Mouse (Mus musculus) ovary, adult 10 weeks (tissue): Measurements from ENCODE around the gene Tgm6. TPM values are rescaled to one million over a fixed set of nuclear protein-coding genes. Genes with fewer than 3 reads are reported as not detected.

Experiments used
- polyA plus RNA-seq: library from polyadenylated mRNA; stranded (reverse); fragments of 350-450 nt; fragmentation: Illumina TruSeq; extraction: RNeasy Lipid Tissue Mini Kit (QIAGEN cat#74804); gene quantifications from one replicate; pipeline ENCODE4 v1.2.3, GENCODE M21; 2014

The Tgm6 gene
- not detected for polyA plus RNA-seq

GRCm38 (mm10) chr2:130112116-130112515, at the start of gene Tgm6:
TSS of gene Tgm6 (plus strand) at chr2:130112416.

GRCm38 (mm10) chr2:130178706-130179506, 66.7 kb downstream of the Tgm6 start, which contains the start of gene Snrpb:
TSS of gene Snrpb (minus strand) at chr2:130179403.

DNA sequence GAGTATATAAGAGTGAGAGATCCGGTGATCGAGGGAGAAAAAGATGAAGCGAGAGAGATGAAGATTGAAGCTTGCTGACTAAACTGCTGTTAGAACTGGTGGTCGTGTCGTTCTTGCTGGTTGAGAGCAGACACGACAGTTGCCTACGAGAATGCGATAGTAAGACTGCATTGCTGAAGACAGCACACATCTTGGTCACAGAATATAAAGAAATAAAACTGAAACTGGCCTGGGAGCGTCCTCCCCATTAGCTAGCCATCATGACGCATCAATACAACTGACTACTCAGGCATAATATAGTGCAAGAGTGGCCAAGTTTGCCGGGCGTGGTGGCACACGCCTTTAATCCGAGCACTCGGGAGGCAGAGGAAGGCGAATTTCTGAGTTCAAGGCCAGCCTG, 82.7 kb downstream of the Tgm6 start, which contains the start of gene Tmc2:
Gene Tmc2, plus strand, starts transcription at position 301 of the 400 bp plus-strand sequence.

Other genes starting within 250 kb of the Tgm6 start
- 0.11 TPM for gene Tgm3, start 100.1 kb upstream of the Tgm6 start, polyA plus RNA-seq
- gene Snrpb, start 67.0 kb downstream of the Tgm6 start, polyA plus RNA-seq: 15.8 TPM
- gene Tmc2, start 82.8 kb downstream of the Tgm6 start, polyA plus RNA-seq: not detected
- 97.1 TPM for gene Nop56, start 162.0 kb downstream of the Tgm6 start, polyA plus RNA-seq
- 48.8 TPM for gene Idh3b, start 172.1 kb downstream of the Tgm6 start, polyA plus RNA-seq
- gene Ebf4, start 182.8 kb downstream of the Tgm6 start, polyA plus RNA-seq: 0.51 TPM